Mouse (Mus musculus): Measurements from ENCODE around the gene Tex19.1. TPM values are rescaled to one million over a fixed set of nuclear protein-coding genes. Genes with fewer than 3 reads are reported as not detected.

Tex19.1 gene
- polyA plus RNA-seq, 1 experiment from 2014 or later, result not detected

Other genes starting within 250 kb of the Tex19.1 start
- 3.9 and 4.2 TPM in 2 replicates for gene Ccdc57, start 213.3 kb upstream of the Tex19.1 start, polyA plus RNA-seq (2015; fragmentation: Nextera tagmentation; extraction: Ambion mirVana)
- gene Slc16a3, start 197.7 kb upstream of the Tex19.1 start, polyA plus RNA-seq (2015; fragmentation: Nextera tagmentation; extraction: Ambion mirVana), result 12.7 and 16.8 TPM in 2 replicates
- gene Csnk1d, start 154.8 kb upstream of the Tex19.1 start, polyA plus RNA-seq (2015; fragmentation: Nextera tagmentation; extraction: Ambion mirVana), result 135 and 138 TPM in 2 replicates
- 0.20 TPM in 1 of 2 replicates, not detected in the other for gene Cd7, start 106.7 kb upstream of the Tex19.1 start, polyA plus RNA-seq (2015; fragmentation: Nextera tagmentation; extraction: Ambion mirVana)
- gene Sectm1b, start 82.6 kb upstream of the Tex19.1 start, polyA plus RNA-seq (2015; fragmentation: Nextera tagmentation; extraction: Ambion mirVana), result not detected in 2 replicates
- gene Sectm1a, start 64.9 kb upstream of the Tex19.1 start, polyA plus RNA-seq (2015; fragmentation: Nextera tagmentation; extraction: Ambion mirVana), result not detected in 2 replicates
- not detected in 2 replicates for gene Tex19.2, start 27.5 kb upstream of the Tex19.1 start, polyA plus RNA-seq (2015; fragmentation: Nextera tagmentation; extraction: Ambion mirVana)
- 0.47 and 0.56 TPM in 2 replicates for gene Uts2r, start 14.1 kb downstream of the Tex19.1 start, polyA plus RNA-seq (2015; fragmentation: Nextera tagmentation; extraction: Ambion mirVana)
- 16.8 and 17.8 TPM in 2 replicates for gene Hexdc, start 58.3 kb downstream of the Tex19.1 start, polyA plus RNA-seq (2015; fragmentation: Nextera tagmentation; extraction: Ambion mirVana)
- 26.3 and 28.8 TPM in 2 replicates for gene Ogfod3, start 58.6 kb downstream of the Tex19.1 start, polyA plus RNA-seq (2015; fragmentation: Nextera tagmentation; extraction: Ambion mirVana)
- gene Cybc1, start 83.2 kb downstream of the Tex19.1 start, polyA plus RNA-seq (2015; fragmentation: Nextera tagmentation; extraction: Ambion mirVana), result 36.9 and 40.4 TPM in 2 replicates
- 104 and 112 TPM in 2 replicates for gene Narf, start 91.1 kb downstream of the Tex19.1 start, polyA plus RNA-seq (2015; fragmentation: Nextera tagmentation; extraction: Ambion mirVana)
- gene Foxk2, start 113.8 kb downstream of the Tex19.1 start, polyA plus RNA-seq (2015; fragmentation: Nextera tagmentation; extraction: Ambion mirVana), result 10.5 and 10.9 TPM in 2 replicates
- 83.2 and 89.9 TPM in 2 replicates for gene Wdr45b, start 208.3 kb downstream of the Tex19.1 start, polyA plus RNA-seq (2015; fragmentation: Nextera tagmentation; extraction: Ambion mirVana)
- gene Rab40b, start 242.1 kb downstream of the Tex19.1 start, polyA plus RNA-seq (2015; fragmentation: Nextera tagmentation; extraction: Ambion mirVana), result 10.1 and 11.1 TPM in 2 replicates

Data from neural tube, embryonic 13.5 days (tissue).